Mouse (Mus musculus): ENCODE results near the gene Amer2. TPM values are rescaled to one million over a fixed set of nuclear protein-coding genes. Genes with fewer than 3 reads are reported as not detected.

Amer2 gene
- total RNA-seq (2023; ENCODE audit: inconsistent age) = 0.06 to 0.30 TPM (median 0.13 TPM) in 4 replicates

GRCm38 (mm10) chr14:60372821-60373309 lies at the start of gene Amer2:
Gene Amer2 (plus strand): TSS chr14:60373259.

Other genes with a start within 250 kb of the Amer2 start
- gene Atp8a2, start 176.1 kb upstream of the Amer2 start, total RNA-seq (2023; ENCODE audit: inconsistent age) = 0.13 TPM in 1 of 4 replicates, not detected in the others
- gene Nupl1, start 121.8 kb upstream of the Amer2 start, total RNA-seq (2023; ENCODE audit: inconsistent age) = 0.19 TPM in 1 of 4 replicates, not detected in the others
- 48.2 to 62.2 TPM (median 54.0 TPM) in 4 replicates for gene Gm49336, start 121.8 kb upstream of the Amer2 start, total RNA-seq (2023; ENCODE audit: inconsistent age)
- gene Mtmr6, start 108.0 kb upstream of the Amer2 start, total RNA-seq (2023; ENCODE audit: inconsistent age) = 34.8 to 39.5 TPM (median 36.1 TPM) in 4 replicates

Data from B cell, adult (primary cell).